Mouse (Mus musculus): Measurements from ENCODE around the gene Gm21983. TPM values are rescaled to one million over a fixed set of nuclear protein-coding genes. Genes with fewer than 3 reads are reported as not detected.
A peak's percentile ranks its signal among the peaks of the same experiment; 100 is the strongest.

The Gm21983 gene
- polyA plus RNA-seq, 1 experiment from 2014 or later = not detected

MicroRNAs encoded within 50 kb of the gene (microRNA counts, 519-probe panel; counts per million panel counts)
- microRNA mmu-miR-1191 = 177 counts per million, percentile 53 among the panel's probes with 10 or more counts

Small RNA genes within 50 kb of the gene (microRNA-seq; reads per million reads assigned to microRNA genes)
- gene Mir1191 (4.8 reads per million, percentile 14 among the genes with 10 or more reads in this experiment), gene Mir3101 (not detected)

Other genes starting within 250 kb of the Gm21983 start
- not detected in 2 replicates for gene Cyp2a22, start 241.7 kb downstream of the Gm21983 start, polyA plus RNA-seq (2015; fragmentation: Nextera tagmentation; extraction: Ambion mirVana)
- not detected in 2 replicates for gene Cyp2a12, start 152.0 kb downstream of the Gm21983 start, polyA plus RNA-seq (2015; fragmentation: Nextera tagmentation; extraction: Ambion mirVana)
- not detected in 2 replicates for gene Cyp2f2, start 61.2 kb downstream of the Gm21983 start, polyA plus RNA-seq (2015; fragmentation: Nextera tagmentation; extraction: Ambion mirVana)
- gene Cyp2t4, start 27.4 kb downstream of the Gm21983 start, polyA plus RNA-seq (2015; fragmentation: Nextera tagmentation; extraction: Ambion mirVana) = 0.17 TPM in 1 of 2 replicates, not detected in the other
- gene Egln2, start 14.3 kb downstream of the Gm21983 start, polyA plus RNA-seq (2015; fragmentation: Nextera tagmentation; extraction: Ambion mirVana) = 86.9 and 87.3 TPM in 2 replicates
- 77.4 and 80.0 TPM in 2 replicates for gene Rab4b, start 2.2 kb downstream of the Gm21983 start, polyA plus RNA-seq (2015; fragmentation: Nextera tagmentation; extraction: Ambion mirVana)
- gene Mia, start 71 bp upstream of the Gm21983 start, polyA plus RNA-seq (2015; fragmentation: Nextera tagmentation; extraction: Ambion mirVana) = 4.3 and 6.2 TPM in 2 replicates
- gene BC024978, start 14.7 kb upstream of the Gm21983 start, polyA plus RNA-seq (2015; fragmentation: Nextera tagmentation; extraction: Ambion mirVana) = 4.2 and 4.4 TPM in 2 replicates
- 269 and 280 TPM in 2 replicates for gene Snrpa, start 15.2 kb upstream of the Gm21983 start, polyA plus RNA-seq (2015; fragmentation: Nextera tagmentation; extraction: Ambion mirVana)
- 4.6 and 5.4 TPM in 2 replicates for gene Itpkc, start 47.6 kb upstream of the Gm21983 start, polyA plus RNA-seq (2015; fragmentation: Nextera tagmentation; extraction: Ambion mirVana)
- 22.3 and 25.5 TPM in 2 replicates for gene Coq8b, start 51.9 kb upstream of the Gm21983 start, polyA plus RNA-seq (2015; fragmentation: Nextera tagmentation; extraction: Ambion mirVana)
- gene Numbl, start 77.3 kb upstream of the Gm21983 start, polyA plus RNA-seq (2015; fragmentation: Nextera tagmentation; extraction: Ambion mirVana) = 31.1 and 32.3 TPM in 2 replicates
- 10.5 and 13.4 TPM in 2 replicates for gene Ltbp4, start 156.6 kb upstream of the Gm21983 start, polyA plus RNA-seq (2015; fragmentation: Nextera tagmentation; extraction: Ambion mirVana)
- 85.4 and 89.3 TPM in 2 replicates for gene Shkbp1, start 174.9 kb upstream of the Gm21983 start, polyA plus RNA-seq (2015; fragmentation: Nextera tagmentation; extraction: Ambion mirVana)
- gene Gm20479, start 176.3 kb upstream of the Gm21983 start, polyA plus RNA-seq (2015; fragmentation: Nextera tagmentation; extraction: Ambion mirVana) = 0.62 TPM in 1 of 2 replicates, not detected in the other

All from forebrain, embryonic 13.5 days (tissue).